Mouse (Mus musculus) bone marrow macrophage, adult 2 months (primary cell): Measurements from ENCODE around the gene Cd4.

Experiments used
- CTCF ChIP-seq: IDR thresholded peaks from 2 replicates; pipeline ENCODE4 v1.5.1; 2012; ENCODE audit warnings: low read depth, mild to moderate bottlenecking, low read length, moderate library complexity
- POLR2A ChIP-seq: IDR thresholded peaks from 2 replicates; pipeline ENCODE4 v1.6.1; 2012; ENCODE audit warnings: mild to moderate bottlenecking, low read depth, low read length, borderline replicate concordance

GRCm38 (mm10) chr6:124913721-124914285 is 25.8 kb upstream of the Cd4 start:
- TF ChIP-seq CTCF: no peak
- TF ChIP-seq POLR2A: no peak
